Comparison of ENCODE assay signal across 29 mouse cellular contexts in genomic region chr6:60044751-60045150, GRCm38 (mm10).
"Had no signal": no experiment of that assay in that cellular context is flagged by ENCODE, and none has a peak within 500 bp of the region (broad histone marks: within the 10 kb centered on the region; RNA-seq: fewer than 3 reads in every experiment).

No protein-coding gene starts in this region.

- DNase-seq: left cerebral cortex, postnatal 4 days; liver; liver, embryonic 13.5 days; liver, postnatal 0 days; lung, adult 18-20 months; lung, adult 2 months; lung, embryonic 14.5 days; lung, postnatal 10 days; lung, postnatal 14 days; lung, postnatal 36 days; lung, postnatal 4 days; midbrain, embryonic 14.5 days had no signal

- H3K9ac ChIP-seq: limb, embryonic 12.5 days; limb, embryonic 13.5 days; limb, embryonic 15.5 days; liver, embryonic 12.5 days; liver, embryonic 13.5 days; liver, embryonic 14.5 days; liver, embryonic 15.5 days; liver, postnatal 0 days; lung, embryonic 14.5 days; lung, embryonic 15.5 days; midbrain, embryonic 12.5 days; midbrain, embryonic 13.5 days; midbrain, embryonic 15.5 days; neural tube, embryonic 12.5 days had no signal

- H3K4me2 ChIP-seq: limb, embryonic 12.5 days; limb, embryonic 13.5 days; limb, embryonic 15.5 days; liver, embryonic 11.5 days; liver, embryonic 12.5 days; liver, embryonic 13.5 days; liver, embryonic 15.5 days; lung, embryonic 14.5 days; lung, embryonic 15.5 days; midbrain, embryonic 11.5 days; midbrain, embryonic 12.5 days; midbrain, embryonic 13.5 days; midbrain, embryonic 15.5 days; neural tube, embryonic 12.5 days had no signal

- H3K36me3 ChIP-seq: limb, embryonic 10.5 days; limb, embryonic 12.5 days; limb, embryonic 13.5 days; limb, embryonic 15.5 days; liver, embryonic 12.5 days; liver, embryonic 13.5 days; liver, embryonic 15.5 days; lung, embryonic 15.5 days; midbrain, embryonic 10.5 days; midbrain, embryonic 12.5 days; midbrain, embryonic 13.5 days; midbrain, embryonic 15.5 days; neural tube, embryonic 12.5 days had no signal

- H3K4me1 ChIP-seq: limb, embryonic 10.5 days; limb, embryonic 12.5 days; limb, embryonic 13.5 days; limb, embryonic 15.5 days; liver, embryonic 12.5 days; liver, embryonic 13.5 days; liver, embryonic 15.5 days; lung, embryonic 15.5 days; megakaryocyte, embryonic 14.5 days; midbrain, embryonic 10.5 days; midbrain, embryonic 12.5 days; midbrain, embryonic 13.5 days; midbrain, embryonic 15.5 days; neural tube, embryonic 12.5 days had no signal

- H3K4me3 ChIP-seq: limb, embryonic 10.5 days; limb, embryonic 12.5 days; limb, embryonic 13.5 days; limb, embryonic 15.5 days; liver, embryonic 12.5 days; liver, embryonic 13.5 days; liver, embryonic 15.5 days; lung, embryonic 15.5 days; megakaryocyte, embryonic 14.5 days; midbrain, embryonic 10.5 days; midbrain, embryonic 12.5 days; midbrain, embryonic 13.5 days; midbrain, embryonic 15.5 days; neural tube, embryonic 12.5 days had no signal

- H3K27ac ChIP-seq: limb, embryonic 10.5 days; limb, embryonic 12.5 days; limb, embryonic 13.5 days; limb, embryonic 15.5 days; liver, embryonic 12.5 days; liver, embryonic 13.5 days; liver, embryonic 14.5 days; liver, embryonic 15.5 days; lung, embryonic 15.5 days; macrophage; midbrain, embryonic 10.5 days; midbrain, embryonic 12.5 days; midbrain, embryonic 13.5 days; midbrain, embryonic 15.5 days; neural tube, embryonic 12.5 days had no signal

- H3K27me3 ChIP-seq: limb, embryonic 12.5 days; limb, embryonic 13.5 days; limb, embryonic 15.5 days; liver, embryonic 12.5 days; liver, embryonic 13.5 days; liver, embryonic 15.5 days; lung, embryonic 15.5 days; megakaryocyte, embryonic 14.5 days; midbrain, embryonic 12.5 days; midbrain, embryonic 13.5 days; midbrain, embryonic 15.5 days; neural tube, embryonic 12.5 days had no signal

- H3K9me3 ChIP-seq: limb, embryonic 10.5 days; limb, embryonic 13.5 days; liver, embryonic 15.5 days; lung, embryonic 15.5 days; midbrain, embryonic 15.5 days had no signal
